Mouse (Mus musculus): Measurements from ENCODE around the gene Ankrd49.

Gene Ankrd49

GRCm38 (mm10) chr9:14784039-14785002 lies at the start of gene Ankrd49, which contains the start of gene Mre11a:
Gene Ankrd49, minus strand, starts transcription at chr9:14784856.
Gene Mre11a, plus strand, starts transcription at chr9:14784654.
- peak; percentile 93 for DNase-seq (ENCODE audit: inconsistent ontology term)

GRCm38 (mm10) chr9:14832046-14832445 lies 47.4 kb upstream of the Ankrd49 start:
- no peak for DNase-seq (ENCODE audit: inconsistent ontology term)

GRCm38 (mm10) chr9:14827875-14828274 lies 43.2 kb upstream of the Ankrd49 start:
- DNase-seq (ENCODE audit: inconsistent ontology term) = no peak

DNA sequence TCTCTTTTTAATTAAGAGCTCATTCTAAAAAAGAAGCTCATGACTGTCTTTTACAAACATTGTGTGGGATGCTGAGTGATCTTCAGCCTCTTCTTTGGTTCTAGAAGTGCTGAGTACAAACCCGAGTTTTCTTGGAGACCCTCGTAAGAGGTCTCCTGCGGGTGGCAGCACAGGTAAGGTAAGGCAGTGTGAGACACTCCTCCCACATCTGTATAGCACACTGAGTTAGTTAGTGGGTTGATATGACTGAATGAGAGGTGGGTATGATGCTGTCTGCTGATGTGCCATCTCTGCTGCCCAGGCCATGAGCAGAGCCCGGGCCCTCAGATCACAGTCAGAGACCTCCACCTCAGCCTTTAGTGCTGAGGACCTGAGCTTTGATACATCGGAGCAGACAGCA lies 40.2 kb upstream of the Ankrd49 start:
- no peak for DNase-seq (ENCODE audit: inconsistent ontology term)

- peak; percentile 72 for DNase-seq (ENCODE audit: inconsistent ontology term)
These were observed 36.7 kb upstream of the Ankrd49 start for GRCm38 (mm10) chr9:14821396-14821795.

DNA sequence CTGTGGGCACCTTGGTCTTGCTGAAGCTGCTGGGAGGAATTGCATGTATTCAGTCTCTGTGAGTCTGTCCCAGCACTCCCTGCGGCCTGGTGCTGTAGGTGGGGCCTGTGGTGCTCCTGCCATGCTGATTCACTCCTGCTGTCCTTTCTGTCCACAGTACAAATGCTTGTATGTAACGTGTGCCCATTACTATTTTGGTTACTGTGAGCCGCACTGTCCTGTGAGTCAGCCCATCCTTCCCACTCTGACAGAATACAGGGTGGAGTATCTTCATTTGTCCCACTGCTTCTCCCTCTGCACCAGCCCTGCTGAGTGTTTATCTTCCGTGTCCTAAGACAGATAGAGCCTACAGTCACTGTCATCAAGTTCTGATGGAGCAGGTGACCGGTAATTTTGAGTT lies 25.5 kb upstream of the Ankrd49 start:
- DNase-seq (ENCODE audit: inconsistent ontology term) = no peak

DNA sequence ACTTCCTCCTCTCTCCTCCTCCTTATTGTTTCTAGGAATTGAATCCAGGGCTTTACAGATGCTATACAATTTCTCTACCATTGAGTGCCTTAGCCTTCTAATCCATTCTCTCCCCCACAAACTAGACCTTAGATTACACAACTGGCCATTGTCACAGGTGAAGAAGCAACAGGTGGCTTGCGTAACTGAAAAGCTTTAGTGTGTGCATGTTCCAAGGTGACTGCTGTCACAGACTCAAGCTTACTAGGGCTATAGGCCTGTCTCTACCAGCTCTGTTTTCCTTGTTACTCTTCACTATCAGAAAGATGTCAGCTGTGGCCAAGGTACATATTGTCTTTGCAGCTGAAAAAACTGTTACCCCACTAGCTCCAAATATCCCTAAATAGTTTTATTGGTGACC lies 22.1 kb upstream of the Ankrd49 start:
- no peak for DNase-seq (ENCODE audit: inconsistent ontology term)

DNA sequence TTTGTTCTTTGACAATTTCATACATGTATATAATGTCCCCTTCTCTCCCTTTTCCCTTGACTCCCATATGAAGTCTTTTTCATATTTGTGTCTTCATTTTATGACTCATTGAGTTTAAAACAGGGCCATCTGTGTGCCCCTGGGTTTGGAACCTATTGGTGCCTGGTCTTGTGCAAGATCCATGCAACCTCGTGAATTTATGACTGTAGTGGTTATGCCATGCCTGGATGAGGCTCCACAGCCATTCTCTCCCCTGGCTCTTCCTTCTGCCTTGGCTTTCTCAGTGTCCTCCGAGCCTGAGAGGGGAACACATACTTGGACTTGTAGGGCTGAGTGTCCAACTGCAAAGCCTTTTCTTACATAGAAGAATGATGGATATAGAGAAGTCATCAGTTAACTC lies 21.1 kb upstream of the Ankrd49 start:
- no peak for DNase-seq (ENCODE audit: inconsistent ontology term)

GRCm38 (mm10) chr9:14787356-14787755 lies 2.7 kb upstream of the Ankrd49 start:
- no peak for DNase-seq (ENCODE audit: inconsistent ontology term)

DNA sequence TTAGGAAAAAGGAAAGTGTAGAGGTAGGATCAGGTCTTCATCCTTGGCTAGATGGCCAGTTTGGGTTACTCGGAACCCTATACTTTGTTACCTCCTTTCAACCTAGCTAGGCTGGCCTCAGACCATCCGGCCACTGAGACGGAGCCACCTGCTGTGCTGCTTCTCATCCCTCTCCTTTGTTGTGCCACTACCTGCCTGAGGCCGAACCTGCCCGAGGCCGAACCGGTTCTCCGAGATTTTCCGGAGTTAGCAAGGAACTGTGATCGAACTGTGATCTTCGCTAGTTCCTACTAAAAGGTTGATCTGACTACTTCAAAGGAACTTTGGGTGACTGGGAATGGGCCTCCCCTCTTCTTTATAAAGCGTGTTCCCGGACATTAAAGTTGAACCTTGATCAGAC lies 6.3 kb downstream of the Ankrd49 start:
- DNase-seq (ENCODE audit: inconsistent ontology term) = no peak

- DNase-seq (ENCODE audit: inconsistent ontology term) = no peak
These were observed 10.8 kb downstream of the Ankrd49 start for GRCm38 (mm10) chr9:14773813-14774212.

DNA sequence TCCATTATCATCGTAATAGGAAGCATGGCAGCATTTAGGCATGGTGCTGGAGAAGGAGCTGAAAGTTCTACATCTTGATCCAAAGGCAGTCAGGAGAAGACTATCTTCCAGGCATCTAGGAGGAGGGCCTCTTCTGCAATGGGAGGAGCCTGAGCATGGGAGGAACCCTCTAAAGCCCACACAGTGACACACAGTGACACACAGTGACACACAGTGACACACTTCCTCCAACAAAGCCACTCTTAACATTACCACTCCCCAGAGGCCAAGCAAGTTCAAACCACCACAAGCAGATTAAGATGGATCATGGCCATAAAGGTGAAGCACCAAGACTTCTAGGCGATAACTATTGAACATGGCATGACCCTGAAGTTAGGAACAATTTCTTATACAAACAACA lies 12.6 kb downstream of the Ankrd49 start:
- DNase-seq (ENCODE audit: inconsistent ontology term) = no peak

GRCm38 (mm10) chr9:14770803-14771471 lies 13.7 kb downstream of the Ankrd49 start, which contains the start of gene 1700012B09Rik:
Gene 1700012B09Rik, minus strand, starts transcription at chr9:14771030.
- peak; percentile 37 for DNase-seq (ENCODE audit: inconsistent ontology term)

DNA sequence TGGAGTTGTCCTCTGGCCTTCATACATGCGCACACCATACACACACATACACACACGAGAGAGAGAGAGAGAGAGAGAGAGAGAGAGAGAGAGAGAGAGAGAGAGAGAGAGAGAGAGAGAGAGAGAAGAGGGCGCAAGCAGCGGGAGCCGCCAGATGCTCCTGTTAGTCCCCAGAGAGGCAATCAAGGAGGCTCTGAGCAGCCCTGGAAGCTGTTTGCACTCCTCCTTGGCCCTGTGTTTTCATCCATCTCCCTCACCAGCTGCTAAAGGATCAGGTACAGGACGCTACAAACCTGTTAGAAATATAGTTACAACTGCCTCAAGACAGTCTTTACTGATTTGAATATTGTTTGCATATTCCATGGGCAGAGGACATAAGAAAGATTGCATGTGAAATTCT lies 14.8 kb downstream of the Ankrd49 start:
- no peak for DNase-seq (ENCODE audit: inconsistent ontology term)

GRCm38 (mm10) chr9:14764765-14765164 lies 19.9 kb downstream of the Ankrd49 start:
- DNase-seq (ENCODE audit: inconsistent ontology term) = peak; percentile 9

- DNase-seq (ENCODE audit: inconsistent ontology term) = peak; percentile 63
These were observed 25.4 kb downstream of the Ankrd49 start for GRCm38 (mm10) chr9:14759261-14759660.

- DNase-seq (ENCODE audit: inconsistent ontology term) = no peak
These were observed 26.1 kb downstream of the Ankrd49 start for GRCm38 (mm10) chr9:14758590-14758989.

GRCm38 (mm10) chr9:14754469-14754868 lies 30.2 kb downstream of the Ankrd49 start:
- DNase-seq (ENCODE audit: inconsistent ontology term) = no peak

DNA sequence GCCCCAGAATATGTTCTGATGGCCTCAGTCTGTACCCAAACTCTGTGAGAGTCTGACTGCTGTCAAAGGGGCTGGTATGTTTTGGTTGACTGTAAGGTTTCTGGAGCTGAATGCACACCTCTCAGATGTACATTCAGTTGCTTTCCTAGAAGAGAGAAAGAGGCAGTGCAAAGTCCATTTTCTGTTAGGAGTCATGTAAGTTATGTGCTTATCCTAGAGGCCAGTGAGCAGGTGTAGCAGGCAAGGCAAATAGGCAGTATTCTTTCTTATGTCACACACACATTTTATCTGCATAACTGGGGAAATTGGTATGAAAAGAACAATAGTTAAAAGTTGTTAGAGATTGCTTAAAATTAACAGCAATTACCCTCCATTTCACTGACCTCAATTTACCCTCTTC lies 30.7 kb downstream of the Ankrd49 start:
- DNase-seq (ENCODE audit: inconsistent ontology term) = no peak

GRCm38 (mm10) chr9:14752001-14752522 lies 32.6 kb downstream of the Ankrd49 start, which contains the start of gene Fut4:
Gene Fut4, minus strand, starts transcription at chr9:14752393.
- DNase-seq (ENCODE audit: inconsistent ontology term) = peak; percentile 32

DNA sequence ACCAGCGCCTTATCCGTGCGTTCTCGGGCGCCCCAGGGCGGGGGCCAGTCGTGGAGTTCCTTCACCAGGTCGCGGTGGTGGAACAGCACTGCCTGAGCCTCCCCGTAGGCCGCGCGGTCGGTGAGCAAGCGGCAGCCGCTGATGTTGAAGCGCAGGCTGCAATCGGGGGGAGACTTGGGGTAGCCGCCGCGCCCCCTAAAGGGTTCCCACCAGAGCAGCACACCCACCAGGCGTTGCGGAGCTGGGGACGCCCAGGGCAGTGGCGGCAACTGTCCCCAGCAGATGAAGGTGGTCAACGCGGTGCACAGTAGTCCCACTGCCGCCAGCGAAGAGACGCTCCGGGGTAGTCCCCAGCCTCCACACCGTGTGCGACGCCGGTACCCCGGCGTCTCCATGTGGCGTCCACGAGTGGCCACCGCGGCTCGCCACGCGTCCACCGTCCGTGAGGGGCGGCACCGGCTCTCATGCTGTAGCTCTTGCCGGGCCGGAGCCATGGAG lies 33.1 kb downstream of the Ankrd49 start:
- DNase-seq (ENCODE audit: inconsistent ontology term) = no peak

GRCm38 (mm10) chr9:14750901-14751502 lies 33.7 kb downstream of the Ankrd49 start:
- DNase-seq (ENCODE audit: inconsistent ontology term) = peak; percentile 30
